Mouse (Mus musculus) intestine, embryonic 14.5 days (tissue): ENCODE results near the gene Nup98. TPM values are rescaled to one million over a fixed set of nuclear protein-coding genes. Genes with fewer than 3 reads are reported as not detected.
A peak's percentile ranks its signal among the peaks of the same experiment; 100 is the strongest.

Experiments used
- ATAC-seq: fragments of 200-750 bp; cut with Nextera tagmentation; replicated peaks from 2 replicates; pipeline ENCODE4 v1.8.0; 2017; ENCODE audit warnings: low read depth, moderate number of reproducible peaks, moderate TSS enrichment, moderate library complexity; ENCODE audit not compliant: low FRiP score, low TSS enrichment
- DNase-seq: peaks from one replicate; pipeline ENCODE4 v3.0.0-alpha.2; 2018; ENCODE audit warnings: low spot score
- H3K27ac ChIP-seq: fragments of 300-500 bp; sonication (generic); 2 replicates; pipeline ENCODE4 v1.5.1; 2014; ENCODE audit warnings: low read depth, mild to moderate bottlenecking, control low read depth
- H3K27me3 ChIP-seq: fragments of 300-500 bp; sonication (generic); replicated peaks from 2 replicates; pipeline ENCODE4 v1.6.1; 2014; ENCODE audit warnings: low read length, control low read depth; ENCODE audit not compliant: control insufficient read depth, insufficient read depth
- H3K36me3 ChIP-seq: fragments of 300-500 bp; sonication (generic); 2 replicates; pipeline ENCODE4 v1.6.1; 2014; ENCODE audit warnings: low read length, control low read depth; ENCODE audit not compliant: control insufficient read depth, insufficient read depth
- H3K4me1 ChIP-seq: fragments of 300-500 bp; sonication (generic); replicated peaks from 2 replicates; pipeline ENCODE4 v1.6.1; 2014; ENCODE audit warnings: low read length, control low read depth, mixed read lengths; ENCODE audit not compliant: control insufficient read depth, insufficient read depth
- H3K4me2 ChIP-seq: fragments of 300-500 bp; sonication (generic); 2 replicates; pipeline ENCODE4 v1.6.1; 2014; ENCODE audit warnings: low read length
- H3K4me3 ChIP-seq: fragments of 300-500 bp; sonication (generic); 2 replicates; pipeline ENCODE4 v1.5.1; 2014; ENCODE audit warnings: low read depth, low read length, control low read depth, mixed read lengths
- H3K9ac ChIP-seq: fragments of 300-500 bp; sonication (generic); 2 replicates; pipeline ENCODE4 v1.6.1; 2014; ENCODE audit warnings: mild to moderate bottlenecking, low read length
- H3K9me3 ChIP-seq: fragments of 300-500 bp; sonication (generic); 2 replicates; pipeline ENCODE4 v1.6.1; 2016; ENCODE audit warnings: low read length, control low read depth; ENCODE audit not compliant: control insufficient read depth
- WGBS: fragments of 180-500 bp; shearing (Covaris S2); extraction: QIAGEN DNeasy Blood & Tissue Kit; methylation state at CpG from one replicate; pipeline ENCODE4 v1.1.7; 2014; 5-methylcytosine and 5-hydroxymethylcytosine counted together
- polyA plus RNA-seq: library from polyadenylated mRNA; unstranded; fragments of >200 nt; fragmentation: Nextera tagmentation; extraction: Ambion mirVana; gene quantifications from 2 replicates; pipeline ENCODE4 v1.2.1, GENCODE M21; 2014

Gene Nup98
- polyA plus RNA-seq, 1 experiment from 2014 or later: 46.6 TPM

DNA sequence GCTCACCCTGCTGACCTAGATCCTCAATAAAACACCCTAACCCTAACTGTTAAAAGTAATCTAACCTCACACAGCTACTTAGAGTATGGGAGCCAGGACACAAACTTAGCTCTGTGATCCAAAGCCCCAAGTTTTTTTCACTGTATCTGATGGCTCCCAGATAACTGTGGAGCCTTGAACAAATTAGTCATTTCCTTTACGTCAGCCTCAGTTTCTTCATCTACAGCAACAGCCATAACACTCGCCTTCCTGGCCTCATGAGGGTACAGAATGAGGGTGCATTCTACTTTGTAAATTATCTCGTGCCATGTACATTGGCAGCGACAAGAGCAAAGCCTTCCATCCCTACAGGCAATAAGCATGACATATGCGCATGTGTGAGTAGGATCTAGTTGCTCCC lies 32.4 kb upstream of the Nup98 start:
- WGBS: 86% methylated on average over 5 of the region's 5 CpGs
- Histone ChIP-seq H3K27me3 (no peaks in the 10 kb centered on the region), H3K4me3 (no peak overlapping the region), H3K9ac (no peak overlapping the region), H3K4me1 (peaks cover 37% of the 10 kb centered on the region), H3K36me3 (peaks cover 43% of the 10 kb centered on the region), H3K9me3 (no peaks in the 10 kb centered on the region), H3K4me2 (no peak overlapping the region), H3K27ac (no peak overlapping the region)
- DNase-seq (no peak), ATAC-seq (no peak)

DNA sequence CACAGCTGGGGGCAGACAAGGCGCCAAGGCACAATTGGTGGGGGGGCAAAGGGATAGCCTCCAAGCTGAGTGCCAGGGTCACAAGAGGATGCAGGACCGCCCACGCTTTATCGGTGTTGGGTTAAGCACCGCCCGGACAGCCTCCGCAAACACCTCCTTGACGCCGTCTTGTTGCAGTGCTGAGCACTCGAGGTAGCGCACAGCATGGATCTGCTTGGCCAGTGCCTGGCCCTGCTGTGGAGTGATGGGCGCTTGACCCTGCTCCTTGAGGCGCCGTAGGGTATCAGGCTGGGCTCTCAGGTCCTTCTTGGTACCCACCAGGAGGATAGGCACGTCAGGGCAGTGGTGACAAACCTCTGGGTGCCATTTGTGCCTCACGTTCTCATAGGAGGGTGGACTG lies 29.6 kb upstream of the Nup98 start:
- peaks cover 63% of the 10 kb centered on the region for H3K36me3 ChIP-seq
- no peak for ATAC-seq

DNA sequence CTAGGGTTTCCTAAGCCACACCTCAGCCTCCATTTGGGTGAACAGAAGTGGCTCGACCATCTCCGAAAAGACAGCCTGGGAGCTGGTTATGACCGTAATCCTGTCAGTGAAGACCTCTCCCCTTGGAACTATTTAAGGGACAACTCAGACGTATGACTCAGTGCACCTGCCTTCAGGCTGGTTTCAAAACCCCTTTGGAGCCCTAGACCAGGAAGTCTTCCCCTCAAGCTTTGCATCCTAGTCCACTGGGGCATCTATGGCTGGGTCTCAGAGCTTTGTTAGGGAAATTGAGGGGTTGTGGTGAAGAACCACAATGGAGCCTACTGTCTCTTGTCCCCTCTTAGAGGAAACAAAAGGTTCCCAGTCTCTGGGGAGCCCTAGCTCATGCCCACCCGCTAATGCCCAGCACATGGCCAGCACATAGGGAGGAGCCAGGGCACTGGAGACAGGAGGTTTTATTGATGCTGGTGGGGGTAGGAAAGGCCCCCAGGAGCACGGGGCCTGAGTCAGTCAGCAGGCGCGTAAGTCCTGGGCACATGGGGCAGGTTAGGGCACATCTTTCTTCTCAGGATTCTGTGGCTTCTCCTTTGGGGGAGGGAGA lies 28.8 kb upstream of the Nup98 start:
- peaks cover 63% of the 10 kb centered on the region for H3K36me3 ChIP-seq
- DNase-seq (no peak), ATAC-seq (no peak)
- H3K27ac ChIP-seq: no peak overlapping the region
- H3K27me3 ChIP-seq: no peaks in the 10 kb centered on the region
- H3K4me3 ChIP-seq: no peak overlapping the region
- no peak overlapping the region for H3K4me2 ChIP-seq
- H3K4me1 ChIP-seq: peaks cover 6% of the 10 kb centered on the region; the same call in 1 of the 2 replicates
- H3K9ac ChIP-seq: no peak overlapping the region
- WGBS: 85% methylated on average over 8 of the region's 8 CpGs
- no peaks in the 10 kb centered on the region for H3K9me3 ChIP-seq

More for the DNA sequence above, 29.6 kb upstream of the Nup98 start:
- Histone ChIP-seq H3K4me3 (no peak overlapping the region), H3K27ac (no peak overlapping the region), H3K9me3 (no peaks in the 10 kb centered on the region), H3K4me2 (no peak overlapping the region), H3K4me1 (peaks cover 11% of the 10 kb centered on the region; the same call in 1 of the 2 replicates), H3K27me3 (no peaks in the 10 kb centered on the region), H3K9ac (no peak overlapping the region)
- WGBS: 92% methylated on average over 16 of the region's 16 CpGs
- no peak for DNase-seq

DNA sequence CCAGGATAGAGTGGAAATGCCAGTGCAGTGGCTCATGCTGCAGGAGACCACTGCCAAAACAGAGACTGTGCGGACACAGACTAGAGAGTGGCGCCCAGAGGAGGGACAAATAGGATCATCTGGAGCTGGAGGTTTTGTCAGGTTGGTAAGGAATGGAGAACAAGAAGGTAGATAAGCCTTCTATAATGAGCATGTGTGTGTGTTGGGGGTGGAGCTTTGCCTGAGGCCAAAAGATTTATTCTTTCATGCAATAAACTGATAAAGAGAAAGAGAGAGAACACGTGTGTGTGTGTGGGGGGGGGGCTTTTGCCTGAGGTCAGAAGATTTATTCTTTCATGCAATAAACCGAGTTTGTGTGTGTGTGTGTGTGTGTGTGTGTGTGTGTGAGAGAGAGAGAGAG lies 23.1 kb upstream of the Nup98 start:
- WGBS: 77% methylated on average over 4 of the region's 4 CpGs
- Histone ChIP-seq H3K4me2 (no peak overlapping the region), H3K9ac (no peak overlapping the region), H3K36me3 (peaks cover 43% of the 10 kb centered on the region), H3K4me1 (no peaks in the 10 kb centered on the region), H3K27me3 (no peaks in the 10 kb centered on the region), H3K9me3 (no peaks in the 10 kb centered on the region), H3K27ac (no peak overlapping the region), H3K4me3 (no peak overlapping the region)
- DNase-seq (no peak), ATAC-seq (no peak)

DNA sequence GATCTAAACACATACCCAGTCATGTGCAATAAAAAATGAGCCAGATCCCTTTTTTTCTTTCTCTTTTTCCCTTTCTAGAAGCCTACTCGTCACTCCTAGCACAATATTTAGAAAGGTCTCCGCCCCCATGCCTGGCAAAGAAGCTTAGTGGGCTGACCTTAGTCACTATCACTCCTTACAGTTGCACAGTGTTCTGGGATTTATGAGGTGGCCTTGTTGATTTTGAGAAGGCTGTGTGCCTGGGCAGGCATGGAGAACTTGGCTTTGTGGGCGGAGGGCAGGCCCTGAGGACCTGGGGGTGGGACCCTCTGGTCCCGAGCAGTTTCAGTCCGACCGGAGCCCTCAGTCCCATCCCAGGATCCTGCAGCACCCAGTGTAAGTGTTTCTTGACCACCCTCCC lies 19.8 kb upstream of the Nup98 start:
- no peak for DNase-seq
- ATAC-seq: no peak
- no peaks in the 10 kb centered on the region for H3K9me3 ChIP-seq
- 89% methylated on average over 6 of the region's 6 CpGs for WGBS
- no peak overlapping the region for H3K9ac ChIP-seq
- no peak overlapping the region for H3K4me3 ChIP-seq
- peaks cover 30% of the 10 kb centered on the region for H3K36me3 ChIP-seq
- H3K4me1 ChIP-seq: no peaks in the 10 kb centered on the region
- no peak overlapping the region for H3K27ac ChIP-seq
- no peak overlapping the region for H3K4me2 ChIP-seq
- H3K27me3 ChIP-seq: no peaks in the 10 kb centered on the region

DNA sequence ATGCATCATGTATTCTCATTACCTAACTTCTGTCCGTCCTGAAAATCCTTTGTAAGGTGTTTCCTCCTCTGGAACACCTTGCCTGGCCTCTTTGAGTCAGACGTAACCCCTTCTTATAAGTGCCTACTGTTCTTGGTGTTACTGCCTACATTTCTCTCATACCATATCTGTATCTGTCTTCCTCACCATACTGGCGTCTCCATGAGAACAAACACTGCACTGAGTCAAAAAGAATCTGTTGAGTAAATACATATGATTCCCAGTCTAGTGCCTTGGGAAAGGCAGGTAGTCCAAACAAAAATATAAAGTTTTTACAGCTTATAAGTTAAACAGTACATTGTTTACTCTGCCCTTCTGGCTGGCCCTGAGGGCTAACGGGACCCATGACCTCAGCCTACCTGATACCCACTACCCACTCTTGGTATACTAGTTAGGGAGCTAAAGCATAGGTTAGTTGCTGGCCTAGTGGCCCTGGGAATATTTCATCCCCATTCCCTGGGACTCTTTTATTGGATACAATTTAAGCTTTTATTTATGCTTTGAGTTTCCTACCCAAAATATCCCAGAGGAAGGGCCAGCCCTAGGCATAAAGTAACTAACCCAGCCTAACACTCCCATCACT lies 18.2 kb upstream of the Nup98 start:
- H3K27me3 ChIP-seq: no peaks in the 10 kb centered on the region
- DNase-seq (no peak), ATAC-seq (no peak)
- no peak overlapping the region for H3K27ac ChIP-seq
- no peak overlapping the region for H3K4me3 ChIP-seq
- H3K4me1 ChIP-seq: no peaks in the 10 kb centered on the region
- H3K9ac ChIP-seq: no peak overlapping the region
- peaks cover 30% of the 10 kb centered on the region for H3K36me3 ChIP-seq
- no peaks in the 10 kb centered on the region for H3K9me3 ChIP-seq
- 81% methylated on average over 4 of the region's 4 CpGs for WGBS
- H3K4me2 ChIP-seq: no peak overlapping the region

DNA sequence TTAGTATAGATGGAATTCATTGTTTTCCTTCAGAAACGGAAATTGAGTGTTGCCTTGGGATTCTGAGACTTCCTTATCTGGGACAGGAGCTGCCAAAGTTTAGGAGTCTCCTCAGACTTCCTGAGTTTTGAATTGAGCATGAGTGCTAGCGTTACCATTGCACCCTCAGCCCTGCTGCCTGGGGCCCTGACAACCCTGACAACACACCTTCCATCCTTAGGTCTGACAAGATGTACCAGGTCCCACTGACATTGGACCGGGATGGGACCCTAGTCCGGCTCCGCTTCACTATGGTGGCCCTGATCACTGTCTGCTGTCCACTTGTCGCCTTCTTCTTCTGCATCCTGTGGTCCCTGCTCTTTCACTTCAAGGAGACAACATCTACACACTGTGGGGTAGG lies 16.1 kb upstream of the Nup98 start:
- Histone ChIP-seq H3K4me2 (no peak overlapping the region), H3K27ac (no peak overlapping the region), H3K36me3 (peaks cover 25% of the 10 kb centered on the region), H3K4me3 (no peak overlapping the region), H3K4me1 (no peaks in the 10 kb centered on the region), H3K27me3 (no peaks in the 10 kb centered on the region), H3K9me3 (no peaks in the 10 kb centered on the region), H3K9ac (no peak overlapping the region)
- DNase-seq: peak; percentile 42
- ATAC-seq: no peak
- WGBS: 93% methylated on average over 6 of the region's 6 CpGs

DNA sequence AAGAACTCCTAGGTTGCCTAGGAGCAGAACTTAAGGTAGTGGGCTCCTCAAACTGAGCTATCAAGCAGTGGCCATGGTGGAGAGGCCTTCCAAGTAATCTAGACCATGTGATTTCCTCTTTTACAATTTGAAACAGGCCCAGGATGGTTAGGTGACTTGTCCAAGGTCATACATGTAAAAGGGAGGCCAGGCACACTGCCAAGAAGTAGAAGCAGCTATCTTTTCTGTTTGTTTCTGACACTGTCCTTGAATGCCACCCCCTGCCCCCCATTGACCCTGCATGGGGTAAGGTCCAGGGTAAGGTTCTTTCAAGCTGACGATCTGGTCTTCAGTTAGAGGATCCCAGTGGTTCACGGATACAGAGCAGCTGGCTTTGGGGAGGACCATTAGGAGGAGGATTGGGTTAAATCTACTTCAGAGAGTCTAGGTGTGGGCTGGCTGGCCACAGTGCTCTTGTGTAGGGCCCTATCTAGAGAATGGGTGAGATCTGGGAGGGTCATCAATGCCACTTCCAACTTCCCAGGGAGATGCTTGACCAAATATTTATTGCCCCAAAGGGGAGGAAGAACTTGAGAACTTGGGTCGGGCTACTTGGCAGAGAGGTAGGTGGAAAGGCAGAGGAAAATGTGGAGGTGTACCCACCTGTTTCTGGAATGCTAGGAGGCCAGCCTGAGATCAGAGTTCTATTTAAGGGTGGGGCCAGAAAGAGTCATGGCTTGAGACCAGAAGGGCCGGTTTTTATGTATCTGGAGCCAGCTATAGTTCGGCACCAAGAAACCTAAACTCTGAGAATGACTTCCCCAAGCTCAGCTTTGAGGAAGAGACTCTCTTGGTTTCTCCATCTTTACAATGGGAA lies 14.1 kb upstream of the Nup98 start:
- DNase-seq: peak; percentile 51
- Histone ChIP-seq H3K27ac (no peak overlapping the region), H3K4me2 (peak overlapping the region; percentile 95), H3K9me3 (no peaks in the 10 kb centered on the region), H3K36me3 (peaks cover 20% of the 10 kb centered on the region), H3K4me3 (no peak overlapping the region), H3K27me3 (no peaks in the 10 kb centered on the region), H3K4me1 (no peaks in the 10 kb centered on the region), H3K9ac (no peak overlapping the region)
- ATAC-seq: no peak
- 72% methylated on average over 5 of the region's 5 CpGs for WGBS
